Mouse (Mus musculus) liver, embryonic 13.5 days (tissue): ENCODE data around the gene Elovl6. TPM values are rescaled to one million over a fixed set of nuclear protein-coding genes. Genes with fewer than 3 reads are reported as not detected.

Experiments
- ATAC-seq: fragments of 200-750 bp; cut with Nextera tagmentation; 2 replicates; pipeline ENCODE4 v1.8.0; 2017; ENCODE audit warnings: low read depth, mild to moderate bottlenecking, moderate number of reproducible peaks, moderate library complexity
- DNase-seq: peaks from one replicate; pipeline ENCODE4 v3.0.0; 2022
- H3K27ac ChIP-seq: fragments of 300-500 bp; sonication (generic); 2 replicates; pipeline ENCODE4 v1.5.1; 2015; ENCODE audit warnings: moderate library complexity, mild to moderate bottlenecking, inconsistent platforms
- H3K27me3 ChIP-seq: fragments of 300-500 bp; sonication (generic); 2 replicates; pipeline ENCODE4 v1.6.1; 2015; ENCODE audit warnings: mild to moderate bottlenecking, inconsistent platforms
- H3K36me3 ChIP-seq: fragments of 300-500 bp; sonication (generic); 2 replicates; pipeline ENCODE4 v1.6.1; 2015; ENCODE audit warnings: mild to moderate bottlenecking, inconsistent platforms
- H3K4me1 ChIP-seq: fragments of 300-500 bp; sonication (generic); replicated peaks from 2 replicates; pipeline ENCODE4 v1.6.1; 2015; ENCODE audit warnings: inconsistent platforms
- H3K4me2 ChIP-seq: fragments of 300-500 bp; sonication (generic); 2 replicates; pipeline ENCODE4 v1.6.1; 2015; ENCODE audit warnings: inconsistent platforms, mild to moderate bottlenecking, moderate library complexity
- H3K4me3 ChIP-seq: fragments of 300-500 bp; sonication (generic); replicated peaks from 2 replicates; pipeline ENCODE4 v1.5.1; 2015; ENCODE audit warnings: mild to moderate bottlenecking, inconsistent platforms
- H3K9ac ChIP-seq: fragments of 300-500 bp; sonication (generic); 2 replicates; pipeline ENCODE4 v1.6.1; 2015; ENCODE audit warnings: mild to moderate bottlenecking, inconsistent platforms
- H3K9me3 ChIP-seq: fragments of 300-500 bp; sonication (generic); replicated peaks from 2 replicates; pipeline ENCODE4 v1.6.1; 2016; ENCODE audit warnings: inconsistent platforms
- WGBS: fragments of 180-500 bp; shearing (Covaris S2); methylation state at CpG from one replicate; pipeline ENCODE4 v1.1.7; 2015; ENCODE audit not compliant: insufficient replicate concordance; 5-methylcytosine and 5-hydroxymethylcytosine counted together
- microRNA-seq: library from miRNA; unstranded; fragments of <30 nt; microRNA quantifications from one replicate; pipeline ENCODE4, GENCODE M21; 2016
- polyA plus RNA-seq: library from polyadenylated mRNA; unstranded; fragments of >200 nt; fragmentation: Nextera tagmentation; extraction: Ambion mirVana; gene quantifications from 2 replicates; pipeline ENCODE4 v1.2.1, GENCODE M21; 2015

Elovl6 gene
- polyA plus RNA-seq, 1 experiment from 2014 or later, result 10.4 TPM

DNA sequence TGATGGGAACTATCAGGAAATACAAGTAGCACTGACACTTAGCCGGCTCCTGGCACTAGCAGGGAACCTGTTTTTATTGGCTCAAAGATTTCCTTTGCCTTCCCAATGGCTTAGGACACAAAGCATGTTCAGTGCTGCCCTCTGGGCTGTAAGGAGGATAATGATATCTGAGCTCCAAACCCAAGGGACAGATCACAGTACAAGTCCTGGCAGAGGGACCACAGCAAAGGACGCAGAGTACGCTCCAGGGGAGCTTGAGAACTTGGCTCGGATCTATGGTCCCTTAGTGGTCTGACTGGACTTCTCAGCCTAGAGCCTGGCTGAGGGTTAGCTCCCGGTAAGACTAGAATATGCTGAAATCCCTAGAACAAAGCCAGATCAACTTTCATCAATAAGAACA is 148.1 kb downstream of the Elovl6 start:
- Histone ChIP-seq H3K27ac (no peak overlapping the region), H3K4me1 (no peaks in the 10 kb centered on the region), H3K9me3 (no peaks in the 10 kb centered on the region), H3K27me3 (no peaks in the 10 kb centered on the region), H3K4me2 (no peak overlapping the region), H3K4me3 (no peak overlapping the region), H3K9ac (no peak overlapping the region), H3K36me3 (no peaks in the 10 kb centered on the region)
- DNase-seq, result no peak
- ATAC-seq, result no peak
- WGBS, result 77% methylated on average over 5 of the region's 5 CpGs

DNA sequence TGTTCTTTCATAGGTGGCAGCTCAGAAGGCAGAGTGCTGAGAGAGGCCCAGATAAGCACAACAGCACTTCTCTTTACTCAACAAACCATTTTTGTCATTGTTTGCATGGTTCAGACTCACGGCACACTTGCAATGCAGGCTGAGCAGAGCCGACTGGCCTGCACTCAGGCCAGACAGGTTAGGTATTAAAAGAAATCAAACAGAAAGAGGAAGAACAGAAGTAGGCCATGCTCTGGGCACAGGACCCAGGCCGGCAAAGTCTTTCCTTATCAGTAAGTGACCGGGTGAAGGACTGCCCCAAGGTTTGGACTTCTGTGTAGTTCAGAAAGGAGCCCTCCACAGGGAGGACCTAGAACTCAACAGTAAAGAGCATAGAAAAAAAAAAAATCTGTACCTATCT is 149.7 kb downstream of the Elovl6 start:
- H3K36me3 ChIP-seq, result no peaks in the 10 kb centered on the region
- WGBS, result 50% methylated on average over 4 of the region's 4 CpGs
- H3K4me1 ChIP-seq, result no peaks in the 10 kb centered on the region
- H3K9me3 ChIP-seq, result no peaks in the 10 kb centered on the region
- DNase-seq (no peak), ATAC-seq (peak; percentile 47; the same call in 1 of the 2 replicates)
- no peak overlapping the region for H3K9ac ChIP-seq
- H3K4me3 ChIP-seq, result no peak overlapping the region
- H3K27ac ChIP-seq, result no peak overlapping the region
- no peaks in the 10 kb centered on the region for H3K27me3 ChIP-seq
- no peak overlapping the region for H3K4me2 ChIP-seq

DNA sequence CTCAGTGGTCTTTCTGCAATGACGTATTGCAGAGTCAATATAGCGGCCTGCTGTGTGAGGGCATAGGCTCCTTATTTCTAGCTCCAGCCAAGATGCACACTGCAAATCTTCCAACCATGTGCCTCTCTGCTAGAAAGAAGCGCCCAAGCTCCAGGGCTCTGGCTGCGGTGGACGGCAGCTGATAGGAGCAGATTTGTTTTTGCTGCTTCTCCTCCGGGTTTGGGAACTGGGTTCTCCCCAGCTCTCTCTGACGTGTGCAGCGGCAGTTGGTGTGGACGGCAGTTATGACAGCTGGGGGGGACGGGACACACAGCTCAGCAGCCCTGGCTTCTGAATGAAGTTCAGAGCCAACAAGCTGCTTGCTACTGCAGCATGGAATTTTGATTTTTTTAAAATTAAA is 150.2 kb downstream of the Elovl6 start:
- Histone ChIP-seq H3K4me2 (no peak overlapping the region), H3K9me3 (no peaks in the 10 kb centered on the region), H3K9ac (no peak overlapping the region), H3K4me1 (no peaks in the 10 kb centered on the region), H3K4me3 (no peak overlapping the region), H3K27me3 (no peaks in the 10 kb centered on the region), H3K27ac (no peak overlapping the region), H3K36me3 (no peaks in the 10 kb centered on the region)
- 77% methylated on average over 10 of the region's 10 CpGs for WGBS
- ATAC-seq (no peak), DNase-seq (no peak)

DNA sequence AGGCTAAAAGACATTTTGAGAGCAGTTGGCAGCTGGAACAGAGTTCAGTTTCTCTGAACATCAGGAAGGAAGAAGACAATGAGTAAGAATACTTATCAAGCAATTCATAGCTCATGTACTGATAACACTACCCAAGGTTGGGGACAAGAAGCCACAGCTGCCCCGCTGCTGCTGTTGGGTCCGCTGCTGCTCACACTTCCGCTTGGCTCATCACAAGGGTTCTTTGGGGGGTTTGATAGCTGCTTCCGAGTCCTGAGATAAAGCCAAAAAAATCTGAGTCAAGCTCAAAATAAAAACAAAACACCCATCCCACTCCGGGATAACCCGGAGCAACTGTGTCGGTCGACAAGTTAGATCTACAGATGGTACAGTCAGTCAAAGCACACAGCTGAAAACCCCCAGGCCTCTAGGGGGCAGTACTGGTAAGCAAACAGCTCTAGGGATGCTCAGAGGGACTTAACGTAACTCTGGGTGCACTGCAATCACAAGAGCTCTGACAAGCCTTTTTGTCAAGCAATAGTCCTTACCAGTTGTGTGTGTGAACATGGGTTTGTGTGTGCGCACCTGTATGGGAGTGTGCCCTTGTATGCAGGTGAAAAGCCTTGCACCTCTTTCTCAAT is 151.0 kb downstream of the Elovl6 start:
- Histone ChIP-seq H3K36me3 (no peaks in the 10 kb centered on the region), H3K4me2 (no peak overlapping the region), H3K9ac (no peak overlapping the region), H3K4me1 (no peaks in the 10 kb centered on the region), H3K27ac (no peak overlapping the region), H3K9me3 (no peaks in the 10 kb centered on the region), H3K27me3 (no peaks in the 10 kb centered on the region), H3K4me3 (no peak overlapping the region)
- 68% methylated on average over 10 of the region's 10 CpGs for WGBS
- ATAC-seq, result no peak
- DNase-seq, result no peak

- ATAC-seq, result no peak
Measured at GRCm38 (mm10) chr3:129686196-129686595, 154.0 kb downstream of the Elovl6 start.

GRCm38 (mm10) chr3:129686698-129687333 is 154.7 kb downstream of the Elovl6 start:
- H3K4me1 ChIP-seq, result no peaks in the 10 kb centered on the region
- no peak overlapping the region for H3K9ac ChIP-seq
- H3K9me3 ChIP-seq, result no peaks in the 10 kb centered on the region
- DNase-seq (peak; percentile 5), ATAC-seq (no peak)
- no peaks in the 10 kb centered on the region for H3K27me3 ChIP-seq
- H3K27ac ChIP-seq, result no peak overlapping the region
- no peak overlapping the region for H3K4me2 ChIP-seq
- no peaks in the 10 kb centered on the region for H3K36me3 ChIP-seq
- H3K4me3 ChIP-seq, result no peak overlapping the region
- WGBS, result 55% methylated on average over 8 of the region's 8 CpGs

More at GRCm38 (mm10) chr3:129686196-129686595, 154.0 kb downstream of the Elovl6 start:
- Histone ChIP-seq H3K36me3 (no peaks in the 10 kb centered on the region), H3K27ac (no peak overlapping the region), H3K4me1 (no peaks in the 10 kb centered on the region), H3K27me3 (no peaks in the 10 kb centered on the region), H3K4me2 (no peak overlapping the region), H3K9me3 (no peaks in the 10 kb centered on the region), H3K4me3 (no peak overlapping the region), H3K9ac (no peak overlapping the region)
- WGBS, result 71% methylated on average over 12 of the region's 12 CpGs
- DNase-seq, result no peak

GRCm38 (mm10) chr3:129687429-129687828 is 155.3 kb downstream of the Elovl6 start:
- Histone ChIP-seq H3K27me3 (no peaks in the 10 kb centered on the region), H3K27ac (no peak overlapping the region), H3K4me3 (no peak overlapping the region), H3K4me2 (no peak overlapping the region), H3K9me3 (no peaks in the 10 kb centered on the region), H3K4me1 (no peaks in the 10 kb centered on the region), H3K36me3 (no peaks in the 10 kb centered on the region), H3K9ac (no peak overlapping the region)
- DNase-seq (no peak), ATAC-seq (no peak)
- 69% methylated on average over 5 of the region's 5 CpGs for WGBS

Small RNA genes within 50 kb of the gene (microRNA-seq; reads per million reads assigned to microRNA genes)
- gene Gm24515, result not detected

Other genes with a start within 250 kb of the Elovl6 start
- gene Enpep, start 199.6 kb upstream of the Elovl6 start, polyA plus RNA-seq, result 2.4 and 3.6 TPM in 2 replicates
- gene Egf, start 223.0 kb downstream of the Elovl6 start, polyA plus RNA-seq, result 0.45 and 0.53 TPM in 2 replicates